Mouse (Mus musculus) limb, embryonic 15.5 days (tissue): ENCODE measurements around the gene Tmem140. TPM values are rescaled to one million over a fixed set of nuclear protein-coding genes. Genes with fewer than 3 reads are reported as not detected.
A peak's percentile ranks its signal among the peaks of the same experiment; 100 is the strongest.

ENCODE experiments used
- ATAC-seq: fragments of 200-750 bp; cut with Nextera tagmentation; 2 replicates; pipeline ENCODE4 v1.8.0; 2017; ENCODE audit warnings: low read depth, moderate TSS enrichment; ENCODE audit not compliant: insufficient number of reproducible peaks, low FRiP score, low TSS enrichment
- H3K27ac ChIP-seq: fragments of 300-500 bp; sonication (generic); 2 replicates; pipeline ENCODE4 v1.5.1; 2015; ENCODE audit warnings: moderate library complexity, mild to moderate bottlenecking, inconsistent platforms
- H3K27me3 ChIP-seq: fragments of 300-500 bp; sonication (generic); 2 replicates; pipeline ENCODE4 v1.6.1; 2015; ENCODE audit warnings: inconsistent platforms
- H3K36me3 ChIP-seq: fragments of 300-500 bp; sonication (generic); 2 replicates; pipeline ENCODE4 v1.6.1; 2015; ENCODE audit warnings: inconsistent platforms
- H3K4me1 ChIP-seq: fragments of 300-500 bp; sonication (generic); 2 replicates; pipeline ENCODE4 v1.6.1; 2015; ENCODE audit warnings: inconsistent platforms
- H3K4me2 ChIP-seq: fragments of 300-500 bp; sonication (generic); 2 replicates; pipeline ENCODE4 v1.6.1; 2015; ENCODE audit warnings: mild to moderate bottlenecking, inconsistent platforms
- H3K4me3 ChIP-seq: fragments of 300-500 bp; sonication (generic); 2 replicates; pipeline ENCODE4 v1.5.1; 2015; ENCODE audit warnings: mild to moderate bottlenecking, inconsistent platforms
- H3K9ac ChIP-seq: fragments of 300-500 bp; sonication (generic); 2 replicates; pipeline ENCODE4 v1.6.1; 2015; ENCODE audit warnings: inconsistent platforms
- H3K9me3 ChIP-seq: fragments of 300-500 bp; sonication (generic); 2 replicates; pipeline ENCODE4 v1.6.1; 2016; ENCODE audit warnings: inconsistent platforms
- WGBS: fragments of 180-500 bp; shearing (Covaris S2); methylation state at CpG from one replicate; pipeline ENCODE4 v1.1.7; 2015; 5-methylcytosine and 5-hydroxymethylcytosine counted together
- polyA plus RNA-seq: library from polyadenylated mRNA; unstranded; fragments of >200 nt; fragmentation: Nextera tagmentation; extraction: Ambion mirVana; gene quantifications from 2 replicates; pipeline ENCODE4 v1.2.1, GENCODE M21; 2015

Tmem140 gene
- polyA plus RNA-seq = 2.4 TPM in 2 replicates

GRCm38 (mm10) chr6:34862791-34863403 is at the start of gene Tmem140:
Gene Tmem140, plus strand, starts transcription at chr6:34863146.
- H3K4me2 ChIP-seq = peak within 1 kb of the TSS; percentile 29
- no peak within 1 kb of the TSS for H3K27ac ChIP-seq
- peaks cover 23% of the 10 kb centered on the region for H3K4me1 ChIP-seq
- H3K27me3 ChIP-seq = no peaks in the 10 kb centered on the region
- H3K9me3 ChIP-seq = no peaks in the 10 kb centered on the region
- no peak within 1 kb of the TSS for H3K9ac ChIP-seq
- H3K4me3 ChIP-seq = peak within 1 kb of the TSS; percentile 16
- no peak for ATAC-seq
- WGBS = 18% methylated on average over 11 of the region's 11 CpGs
- H3K36me3 ChIP-seq = no peaks in the 10 kb centered on the region

GRCm38 (mm10) chr6:34824406-34824805 is 38.5 kb upstream of the Tmem140 start:
- Histone ChIP-seq H3K27ac (no peak overlapping the region), H3K4me2 (no peak overlapping the region), H3K27me3 (no peaks in the 10 kb centered on the region), H3K4me1 (no peaks in the 10 kb centered on the region), H3K4me3 (no peak overlapping the region), H3K9me3 (no peaks in the 10 kb centered on the region), H3K36me3 (no peaks in the 10 kb centered on the region), H3K9ac (no peak overlapping the region)
- ATAC-seq = no peak

- no peak for ATAC-seq
- Histone ChIP-seq H3K27ac (no peak overlapping the region), H3K9me3 (no peaks in the 10 kb centered on the region), H3K27me3 (no peaks in the 10 kb centered on the region), H3K4me1 (no peaks in the 10 kb centered on the region), H3K4me3 (no peak overlapping the region), H3K4me2 (no peak overlapping the region), H3K9ac (no peak overlapping the region), H3K36me3 (no peaks in the 10 kb centered on the region)
- WGBS = 93% methylated on average over 5 of the region's 5 CpGs
Measured at GRCm38 (mm10) chr6:34832352-34832751, 30.6 kb upstream of the Tmem140 start.

- 90% methylated on average over 11 of the region's 11 CpGs for WGBS
- Histone ChIP-seq H3K4me1 (peaks cover 16% of the 10 kb centered on the region), H3K36me3 (no peaks in the 10 kb centered on the region), H3K27ac (no peak overlapping the region), H3K27me3 (no peaks in the 10 kb centered on the region), H3K4me3 (no peak overlapping the region), H3K9me3 (no peaks in the 10 kb centered on the region), H3K9ac (no peak overlapping the region), H3K4me2 (no peak overlapping the region)
- ATAC-seq = no peak
Measured at GRCm38 (mm10) chr6:34861546-34862053, 1.3 kb upstream of the Tmem140 start.

GRCm38 (mm10) chr6:34862381-34862780 is 565 bp upstream of the Tmem140 start:
- WGBS = 91% methylated on average over 6 of the region's 6 CpGs
- H3K27me3 ChIP-seq = no peaks in the 10 kb centered on the region
- peak overlapping the region; percentile 29 for H3K4me2 ChIP-seq
- H3K27ac ChIP-seq = no peak overlapping the region
- no peaks in the 10 kb centered on the region for H3K9me3 ChIP-seq
- peaks cover 23% of the 10 kb centered on the region for H3K4me1 ChIP-seq
- H3K4me3 ChIP-seq = peak overlapping the region; percentile 16; the same call in 1 of the 2 replicates
- ATAC-seq = no peak
- no peaks in the 10 kb centered on the region for H3K36me3 ChIP-seq
- no peak overlapping the region for H3K9ac ChIP-seq

- H3K36me3 ChIP-seq = no peaks in the 10 kb centered on the region
- no peak overlapping the region for H3K4me2 ChIP-seq
- no peak for ATAC-seq
- no peak overlapping the region for H3K27ac ChIP-seq
- H3K9ac ChIP-seq = no peak overlapping the region
- 55% methylated on average over 9 of the region's 9 CpGs for WGBS
- peaks cover 25% of the 10 kb centered on the region for H3K4me1 ChIP-seq
- H3K9me3 ChIP-seq = no peaks in the 10 kb centered on the region
- no peak overlapping the region for H3K4me3 ChIP-seq
- H3K27me3 ChIP-seq = no peaks in the 10 kb centered on the region
Measured at GRCm38 (mm10) chr6:34863786-34864514, 1.0 kb downstream of the Tmem140 start.

GRCm38 (mm10) chr6:34865213-34865612 is 2.3 kb downstream of the Tmem140 start:
- Histone ChIP-seq H3K27ac (peak overlapping the region; percentile 47), H3K4me2 (no peak overlapping the region), H3K27me3 (no peaks in the 10 kb centered on the region), H3K4me3 (no peak overlapping the region), H3K9me3 (no peaks in the 10 kb centered on the region), H3K9ac (no peak overlapping the region), H3K4me1 (peaks cover 32% of the 10 kb centered on the region), H3K36me3 (no peaks in the 10 kb centered on the region)
- WGBS = 62% methylated on average over 5 of the region's 5 CpGs
- ATAC-seq = no peak

GRCm38 (mm10) chr6:34865711-34866593 is 3.0 kb downstream of the Tmem140 start:
- Histone ChIP-seq H3K4me3 (no peak overlapping the region), H3K27me3 (no peaks in the 10 kb centered on the region), H3K9ac (no peak overlapping the region), H3K36me3 (no peaks in the 10 kb centered on the region), H3K27ac (peak overlapping the region; percentile 47; the same call in 1 of the 2 replicates), H3K9me3 (no peaks in the 10 kb centered on the region), H3K4me2 (no peak overlapping the region), H3K4me1 (peaks cover 38% of the 10 kb centered on the region)
- 48% methylated on average over 7 of the region's 7 CpGs for WGBS
- 0 out of 2 replicates have a peak, but pooled peaks have one; percentile 61 for ATAC-seq

GRCm38 (mm10) chr6:34866786-34867185 is 3.8 kb downstream of the Tmem140 start:
- Histone ChIP-seq H3K27me3 (no peaks in the 10 kb centered on the region), H3K27ac (0 out of 2 replicates have a peak overlapping the region, but pooled peaks have one; percentile 17), H3K9me3 (no peaks in the 10 kb centered on the region), H3K4me2 (no peak overlapping the region), H3K4me1 (peaks cover 41% of the 10 kb centered on the region), H3K4me3 (no peak overlapping the region), H3K36me3 (no peaks in the 10 kb centered on the region), H3K9ac (no peak overlapping the region)
- no peak for ATAC-seq
- WGBS = 68% methylated on average over 8 of the region's 8 CpGs

GRCm38 (mm10) chr6:34867301-34867994 is 4.5 kb downstream of the Tmem140 start:
- no peaks in the 10 kb centered on the region for H3K36me3 ChIP-seq
- 0 out of 2 replicates have a peak overlapping the region, but pooled peaks have one; percentile 17 for H3K27ac ChIP-seq
- H3K4me3 ChIP-seq = no peak overlapping the region
- peaks cover 41% of the 10 kb centered on the region for H3K4me1 ChIP-seq
- no peak overlapping the region for H3K9ac ChIP-seq
- no peak overlapping the region for H3K4me2 ChIP-seq
- WGBS = 74% methylated on average over 16 of the region's 16 CpGs
- no peak for ATAC-seq
- H3K27me3 ChIP-seq = no peaks in the 10 kb centered on the region
- no peaks in the 10 kb centered on the region for H3K9me3 ChIP-seq

GRCm38 (mm10) chr6:34867995-34868350 is 5.0 kb downstream of the Tmem140 start:
- no peak overlapping the region for H3K9ac ChIP-seq
- no peak overlapping the region for H3K4me3 ChIP-seq
- no peaks in the 10 kb centered on the region for H3K9me3 ChIP-seq
- no peak overlapping the region for H3K4me2 ChIP-seq
- no peak for ATAC-seq
- 72% methylated on average over 10 of the region's 10 CpGs for WGBS
- H3K27ac ChIP-seq = no peak overlapping the region
- H3K27me3 ChIP-seq = no peaks in the 10 kb centered on the region
- peaks cover 40% of the 10 kb centered on the region for H3K4me1 ChIP-seq
- H3K36me3 ChIP-seq = peaks cover 2% of the 10 kb centered on the region; the same call in 1 of the 2 replicates
